Mouse (Mus musculus): ENCODE measurements at regions not wholly inside any gene's neighbourhood (a gene's known extent, or its start where the extent isn't known, plus 50 kb on each side); places are given as distances from the start of the nearest gene placed in this dataset.

GRCm38 (mm10) chr13:41541139-41541538, 54.0 kb upstream of the Nedd9 start:
- DNase-seq: no peak

- DNase-seq: peak; percentile 66 to 69
Observed at GRCm38 (mm10) chr13:41546063-41546462, 58.9 kb upstream of the Nedd9 start.

- peak; percentile 56 to 59 for DNase-seq
Observed at GRCm38 (mm10) chr13:41546531-41546930, 59.2 kb upstream of the Tmem170b start.

GRCm38 (mm10) chr13:41549283-41549682, 56.4 kb upstream of the Tmem170b start:
- no peak for DNase-seq

- DNase-seq: no peak
Observed at GRCm38 (mm10) chr13:41550246-41550900, 55.3 kb upstream of the Tmem170b start.

GRCm38 (mm10) chr13:41551711-41552349, 53.9 kb upstream of the Tmem170b start:
- DNase-seq: no peak

GRCm38 (mm10) chr13:41554401-41554800, 51.3 kb upstream of the Tmem170b start:
- no peak for DNase-seq
